Mouse (Mus musculus) left cerebral cortex, postnatal 14 days (tissue): Measurements from ENCODE around the gene Pigc. TPM values are rescaled to one million over a fixed set of nuclear protein-coding genes. Genes with fewer than 3 reads are reported as not detected.

Source experiments
- total RNA-seq, 2 experiments: library from RNA; stranded (reverse); gene quantifications; 2 replicates each; pipeline ENCODE4 v1.2.3; 2021

The Pigc gene
- total RNA-seq, 2 experiments from 2014 or later: 14.7 to 16.9 TPM

Other genes with a start within 250 kb of the Pigc start
- gene Fasl, start 180.7 kb upstream of the Pigc start, total RNA-seq: not detected
- 10 to 100 TPM; 38.9 to 40.2 TPM for gene Suco, start 92.5 kb upstream of the Pigc start, total RNA-seq
- not detected for gene 4930558K02Rik, start 10.4 kb downstream of the Pigc start, total RNA-seq